Mouse (Mus musculus): ENCODE results near the gene Rbm8a2. TPM values are rescaled to one million over a fixed set of nuclear protein-coding genes. Genes with fewer than 3 reads are reported as not detected.

Gene Rbm8a2
- polyA plus RNA-seq, 1 experiment = not detected

GRCm38 (mm10) chr1:175931391-175931790 is 47.5 kb downstream of the Rbm8a2 start:
- no peak for DNase-seq (ENCODE audit: low read depth)

Other genes starting within 250 kb of the Rbm8a2 start
- gene Exo1, start 98.5 kb downstream of the Rbm8a2 start, polyA plus RNA-seq (2012; rRNA removed) = 0.22 and 0.65 TPM in 2 replicates
- gene Gm38100, start 58.8 kb downstream of the Rbm8a2 start, polyA plus RNA-seq (2012; rRNA removed) = not detected in 2 replicates

Data from gonadal fat pad, adult 2 months (tissue).